Mouse (Mus musculus): ENCODE measurements at regions not wholly inside any gene's neighbourhood (a gene's known extent, or its start where the extent isn't known, plus 50 kb on each side); places are given as distances from the start of the nearest gene placed in this dataset.

DNA sequence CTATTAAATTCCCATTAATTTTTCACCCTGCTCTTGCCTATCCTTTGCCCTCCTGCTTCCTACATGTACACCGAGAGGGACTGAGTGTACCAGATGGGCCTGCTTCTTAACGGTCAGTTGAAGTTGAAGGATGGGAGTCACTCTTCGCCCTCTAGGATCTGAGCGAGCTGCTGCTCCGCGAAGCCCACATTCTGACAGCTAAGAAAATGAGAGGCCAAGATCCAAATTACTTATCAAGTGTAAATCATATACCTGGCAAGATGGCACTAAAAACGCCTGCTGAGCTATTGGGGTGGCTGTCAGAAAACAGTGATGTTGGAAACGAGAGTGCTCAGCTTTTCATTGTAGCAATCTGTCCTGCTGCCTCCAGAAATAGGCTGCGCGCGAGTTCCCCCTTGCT lies 722.4 kb downstream of the Robo2 start:
- Histone ChIP-seq H3K9me3 (replicated peaks; ENCODE audit: control insufficient read depth, low read length) (no peaks in the 10 kb centered on the region), H3K9ac (ENCODE audit: low read length) (no peak overlapping the region), H3K36me3 (ENCODE audit: control insufficient read depth, insufficient read depth, low read length) (no peaks in the 10 kb centered on the region), H3K4me2 (ENCODE audit: low read depth, low read length) (no peak overlapping the region), H3K27ac (ENCODE audit: low read length) (no peak overlapping the region), H3K27me3 (ENCODE audit: control insufficient read depth, insufficient read depth, low read length) (no peaks in the 10 kb centered on the region), H3K4me3 (replicated peaks; ENCODE audit: low read length) (no peak overlapping the region), H3K4me1 (ENCODE audit: control insufficient read depth, insufficient read depth, low read length) (no peaks in the 10 kb centered on the region)
- WGBS: 67% methylated on average over 11 of the region's 11 CpGs
- no peak for ATAC-seq (ENCODE audit: insufficient read depth, low FRiP score)

GRCm38 (mm10) chr16:73679804-73680203 lies 731.8 kb downstream of the Robo2 start:
- Histone ChIP-seq H3K27ac (ENCODE audit: low read length) (no peak overlapping the region), H3K9me3 (replicated peaks; ENCODE audit: control insufficient read depth, low read length) (no peaks in the 10 kb centered on the region), H3K4me3 (replicated peaks; ENCODE audit: low read length) (no peak overlapping the region), H3K9ac (ENCODE audit: low read length) (no peak overlapping the region), H3K27me3 (ENCODE audit: control insufficient read depth, insufficient read depth, low read length) (no peaks in the 10 kb centered on the region), H3K36me3 (ENCODE audit: control insufficient read depth, insufficient read depth, low read length) (no peaks in the 10 kb centered on the region), H3K4me2 (ENCODE audit: low read depth, low read length) (no peak overlapping the region), H3K4me1 (ENCODE audit: control insufficient read depth, insufficient read depth, low read length) (no peaks in the 10 kb centered on the region)
- 80% methylated on average over 10 of the region's 10 CpGs for WGBS
- ATAC-seq (ENCODE audit: insufficient read depth, low FRiP score): no peak

GRCm38 (mm10) chr16:73670516-73670915 lies 741.1 kb downstream of the Robo2 start:
- Histone ChIP-seq H3K27me3 (ENCODE audit: control insufficient read depth, insufficient read depth, low read length) (no peaks in the 10 kb centered on the region), H3K4me2 (ENCODE audit: low read depth, low read length) (no peak overlapping the region), H3K4me1 (ENCODE audit: control insufficient read depth, insufficient read depth, low read length) (no peaks in the 10 kb centered on the region), H3K9ac (ENCODE audit: low read length) (no peak overlapping the region), H3K36me3 (ENCODE audit: control insufficient read depth, insufficient read depth, low read length) (no peaks in the 10 kb centered on the region), H3K9me3 (replicated peaks; ENCODE audit: control insufficient read depth, low read length) (no peaks in the 10 kb centered on the region), H3K27ac (ENCODE audit: low read length) (no peak overlapping the region), H3K4me3 (replicated peaks; ENCODE audit: low read length) (no peak overlapping the region)
- 64% methylated on average over 6 of the region's 6 CpGs for WGBS
- ATAC-seq (ENCODE audit: insufficient read depth, low FRiP score): no peak

DNA sequence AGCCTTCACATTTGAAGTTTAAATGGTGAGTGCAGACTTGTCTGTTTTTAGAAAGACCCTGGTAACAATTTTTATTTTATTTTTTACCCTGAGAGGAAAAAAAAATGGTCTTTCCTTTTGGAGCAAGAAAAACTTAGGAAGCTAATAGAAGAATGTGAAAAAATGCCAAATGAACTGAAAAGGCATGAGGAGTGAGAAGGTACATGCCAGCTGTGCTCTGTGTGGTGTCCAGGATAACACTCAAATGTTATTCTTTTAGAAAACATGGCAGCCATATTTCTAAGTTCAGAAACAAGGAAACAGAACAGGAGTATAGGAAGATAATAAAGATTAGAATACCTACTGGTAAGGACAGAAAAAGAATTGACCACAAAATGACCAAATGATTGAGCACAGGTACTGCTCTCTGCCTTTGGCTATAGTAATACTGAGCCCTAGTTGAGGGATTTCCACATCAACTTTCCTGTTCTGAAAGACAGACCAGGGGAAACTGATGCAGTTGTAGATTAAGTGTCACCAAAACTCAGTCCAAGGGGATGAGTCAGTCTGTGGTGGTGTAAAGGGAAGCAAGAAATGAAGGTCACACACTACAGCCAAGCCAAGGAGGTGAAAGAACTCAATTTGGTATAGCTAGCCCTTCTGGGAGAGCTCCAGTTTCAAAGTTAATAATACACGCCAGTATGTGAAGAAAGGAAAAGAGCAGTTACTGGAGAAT lies 758.5 kb downstream of the Robo2 start:
- no peak overlapping the region for H3K4me2 ChIP-seq (ENCODE audit: low read depth, low read length)
- no peaks in the 10 kb centered on the region for H3K4me1 ChIP-seq (ENCODE audit: control insufficient read depth, insufficient read depth, low read length)
- H3K27ac ChIP-seq (ENCODE audit: low read length): no peak overlapping the region
- no peak overlapping the region for H3K9ac ChIP-seq (ENCODE audit: low read length)
- H3K9me3 ChIP-seq (replicated peaks; ENCODE audit: control insufficient read depth, low read length): no peaks in the 10 kb centered on the region
- WGBS: 89% methylated on average over 1 of the region's 1 CpGs
- no peak overlapping the region for H3K4me3 ChIP-seq (replicated peaks; ENCODE audit: low read length)
- H3K36me3 ChIP-seq (ENCODE audit: control insufficient read depth, insufficient read depth, low read length): no peaks in the 10 kb centered on the region
- ATAC-seq (ENCODE audit: insufficient read depth, low FRiP score): no peak
- no peaks in the 10 kb centered on the region for H3K27me3 ChIP-seq (ENCODE audit: control insufficient read depth, insufficient read depth, low read length)

GRCm38 (mm10) chr16:73647201-73647782 lies 764.3 kb downstream of the Robo2 start:
- peak; percentile 25; the same call in 1 of the 2 replicates for ATAC-seq (ENCODE audit: insufficient read depth, low FRiP score)
- Histone ChIP-seq H3K36me3 (ENCODE audit: control insufficient read depth, insufficient read depth, low read length) (no peaks in the 10 kb centered on the region), H3K9ac (ENCODE audit: low read length) (no peak overlapping the region), H3K27ac (ENCODE audit: low read length) (no peak overlapping the region), H3K4me2 (ENCODE audit: low read depth, low read length) (peak overlapping the region; percentile 42), H3K27me3 (ENCODE audit: control insufficient read depth, insufficient read depth, low read length) (no peaks in the 10 kb centered on the region), H3K4me3 (replicated peaks; ENCODE audit: low read length) (peak overlapping the region; percentile 19), H3K4me1 (ENCODE audit: control insufficient read depth, insufficient read depth, low read length) (no peaks in the 10 kb centered on the region), H3K9me3 (replicated peaks; ENCODE audit: control insufficient read depth, low read length) (no peaks in the 10 kb centered on the region)
- WGBS: 29% methylated on average over 19 of the region's 19 CpGs

DNA sequence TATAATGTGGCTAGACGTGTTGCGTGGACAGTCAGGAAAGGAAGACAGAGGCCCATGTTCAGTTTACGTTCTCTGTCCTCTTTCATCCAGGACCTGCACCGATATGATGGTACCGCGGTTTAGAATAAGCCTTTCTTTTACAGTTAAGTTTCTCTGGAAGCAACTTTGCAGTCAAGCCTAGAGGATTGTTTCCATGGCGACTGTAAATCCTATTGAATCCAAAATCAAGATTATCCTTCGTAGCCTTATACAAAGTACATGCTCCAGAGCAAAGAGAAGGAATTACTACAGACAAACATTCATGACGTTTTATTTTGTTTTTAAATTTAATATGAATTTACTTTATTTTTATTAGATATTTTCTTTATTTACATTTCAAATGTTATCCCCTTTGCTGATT lies 798.6 kb downstream of the Robo2 start:
- no peak overlapping the region for H3K27ac ChIP-seq (ENCODE audit: low read length)
- no peaks in the 10 kb centered on the region for H3K36me3 ChIP-seq (ENCODE audit: control insufficient read depth, insufficient read depth, low read length)
- H3K9ac ChIP-seq (ENCODE audit: low read length): no peak overlapping the region
- no peaks in the 10 kb centered on the region for H3K27me3 ChIP-seq (ENCODE audit: control insufficient read depth, insufficient read depth, low read length)
- H3K4me2 ChIP-seq (ENCODE audit: low read depth, low read length): no peak overlapping the region
- H3K4me3 ChIP-seq (replicated peaks; ENCODE audit: low read length): no peak overlapping the region
- no peak for ATAC-seq (ENCODE audit: insufficient read depth, low FRiP score)
- WGBS: 92% methylated on average over 9 of the region's 9 CpGs
- no peaks in the 10 kb centered on the region for H3K4me1 ChIP-seq (ENCODE audit: control insufficient read depth, insufficient read depth, low read length)
- H3K9me3 ChIP-seq (replicated peaks; ENCODE audit: control insufficient read depth, low read length): no peaks in the 10 kb centered on the region

GRCm38 (mm10) chr16:73591421-73591820 lies 820.2 kb downstream of the Robo2 start:
- Histone ChIP-seq H3K4me1 (ENCODE audit: control insufficient read depth, insufficient read depth, low read length) (no peaks in the 10 kb centered on the region), H3K27me3 (ENCODE audit: control insufficient read depth, insufficient read depth, low read length) (no peaks in the 10 kb centered on the region), H3K4me3 (replicated peaks; ENCODE audit: low read length) (no peak overlapping the region), H3K9me3 (replicated peaks; ENCODE audit: control insufficient read depth, low read length) (no peaks in the 10 kb centered on the region), H3K4me2 (ENCODE audit: low read depth, low read length) (no peak overlapping the region), H3K36me3 (ENCODE audit: control insufficient read depth, insufficient read depth, low read length) (no peaks in the 10 kb centered on the region), H3K27ac (ENCODE audit: low read length) (no peak overlapping the region), H3K9ac (ENCODE audit: low read length) (no peak overlapping the region)
- no peak for ATAC-seq (ENCODE audit: insufficient read depth, low FRiP score)
- WGBS: 22% methylated on average over 2 of the region's 2 CpGs

GRCm38 (mm10) chr16:73561216-73561615 lies 850.4 kb downstream of the Robo2 start:
- no peaks in the 10 kb centered on the region for H3K9me3 ChIP-seq (replicated peaks; ENCODE audit: control insufficient read depth, low read length)
- H3K9ac ChIP-seq (ENCODE audit: low read length): no peak overlapping the region
- no peaks in the 10 kb centered on the region for H3K27me3 ChIP-seq (ENCODE audit: control insufficient read depth, insufficient read depth, low read length)
- ATAC-seq (ENCODE audit: insufficient read depth, low FRiP score): no peak
- H3K27ac ChIP-seq (ENCODE audit: low read length): no peak overlapping the region
- WGBS: 46% methylated on average over 7 of the region's 7 CpGs
- H3K4me3 ChIP-seq (replicated peaks; ENCODE audit: low read length): no peak overlapping the region
- no peaks in the 10 kb centered on the region for H3K4me1 ChIP-seq (ENCODE audit: control insufficient read depth, insufficient read depth, low read length)
- H3K36me3 ChIP-seq (ENCODE audit: control insufficient read depth, insufficient read depth, low read length): no peaks in the 10 kb centered on the region
- H3K4me2 ChIP-seq (ENCODE audit: low read depth, low read length): no peak overlapping the region

DNA sequence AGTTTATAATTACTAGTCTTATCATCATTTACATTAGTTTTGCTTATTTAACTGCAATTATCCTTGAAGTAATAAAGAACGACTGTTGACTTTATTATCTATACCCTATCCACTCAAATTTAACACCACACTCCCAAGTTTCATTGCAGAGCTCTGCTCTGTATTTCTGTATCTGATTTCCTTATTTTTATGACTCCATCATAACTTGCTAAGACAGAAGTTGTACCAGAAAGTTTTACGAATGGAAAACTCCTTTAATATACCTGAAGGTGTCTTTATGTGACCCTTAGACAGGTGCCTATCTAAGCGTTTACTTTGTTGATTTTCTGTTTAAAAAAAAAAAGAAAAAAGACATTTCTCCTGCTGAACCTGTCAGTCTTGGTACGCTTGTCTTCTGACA lies 854.7 kb downstream of the Robo2 start:
- H3K9ac ChIP-seq (ENCODE audit: low read length): no peak overlapping the region
- H3K4me1 ChIP-seq (ENCODE audit: control insufficient read depth, insufficient read depth, low read length): no peaks in the 10 kb centered on the region
- H3K27me3 ChIP-seq (ENCODE audit: control insufficient read depth, insufficient read depth, low read length): no peaks in the 10 kb centered on the region
- H3K27ac ChIP-seq (ENCODE audit: low read length): no peak overlapping the region
- ATAC-seq (ENCODE audit: insufficient read depth, low FRiP score): no peak
- H3K36me3 ChIP-seq (ENCODE audit: control insufficient read depth, insufficient read depth, low read length): no peaks in the 10 kb centered on the region
- no peak overlapping the region for H3K4me3 ChIP-seq (replicated peaks; ENCODE audit: low read length)
- WGBS: 69% methylated on average over 4 of the region's 4 CpGs
- no peak overlapping the region for H3K4me2 ChIP-seq (ENCODE audit: low read depth, low read length)
- H3K9me3 ChIP-seq (replicated peaks; ENCODE audit: control insufficient read depth, low read length): no peaks in the 10 kb centered on the region

Data from stomach, embryonic 16.5 days (tissue).